In the genomic region with DNA sequence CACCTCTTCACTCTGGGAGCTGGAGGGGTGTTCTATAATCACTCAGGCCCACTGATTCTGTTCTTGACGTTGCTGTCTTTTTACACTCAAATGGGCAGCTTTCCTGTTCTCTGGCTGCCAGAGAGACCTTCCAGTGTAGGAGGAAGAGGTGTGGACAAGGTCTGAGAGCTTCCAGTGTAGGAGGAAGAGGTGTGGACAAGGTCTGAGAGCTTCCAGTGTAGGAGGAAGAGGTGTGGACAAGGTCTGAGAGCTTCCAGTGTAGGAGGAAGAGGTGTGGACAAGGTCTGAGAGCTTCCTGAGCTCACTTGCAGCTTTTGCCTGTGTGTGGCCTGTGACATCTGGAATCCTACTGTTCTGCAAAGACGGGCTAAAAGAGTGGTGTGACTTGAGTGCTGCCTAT, we compare ENCODE assay signal across 15 mouse cellular contexts. TPM values are rescaled to one million over a fixed set of nuclear protein-coding genes. Genes with fewer than 3 reads are reported as not detected.
"Had no signal": no experiment of that assay in that cellular context is flagged by ENCODE, and none has a peak within 500 bp of the region (broad histone marks: within the 10 kb centered on the region; RNA-seq: fewer than 3 reads in every experiment).

No protein-coding gene starts in this region.

RNA-seq across cellular contexts. Expression of gene Timp4, which starts 11.6 kb away (rescaled TPM):
- total RNA-seq: liver, adult 2 months; megakaryocyte progenitor cell, adult 5-6 weeks had no signal
- polyA plus RNA-seq: liver, adult 2 months; liver, embryonic 14.5 days had no signal

RNA-seq across cellular contexts. Expression of gene Gm17482, which starts 13.3 kb away (rescaled TPM):
- total RNA-seq: layer of hippocampus, adult 8-10 months; layer of hippocampus, postnatal 14 days; left cerebral cortex, adult 18-20 months; left cerebral cortex, postnatal 10 days; left cerebral cortex, postnatal 4 days; liver, adult 2 months; megakaryocyte progenitor cell, adult 5-6 weeks; midbrain, postnatal 0 days had no signal
- polyA plus RNA-seq: limb, embryonic 13.5 days; liver, adult 2 months; liver, embryonic 14.5 days; lung, postnatal 0 days; midbrain, embryonic 13.5 days; midbrain, postnatal 0 days; neural tube, embryonic 14.5 days; spleen, adult 2 months; stomach, embryonic 15.5 days had no signal
